Mouse (Mus musculus) ES-E14 (cell line): ENCODE measurements around the gene Dctn2. TPM values are rescaled to one million over a fixed set of nuclear protein-coding genes. Genes with fewer than 3 reads are reported as not detected.
A peak's percentile ranks its signal among the peaks of the same experiment; 100 is the strongest.
"Not testable (repeated sequence)": the region's sequence is repeated elsewhere in the genome, so short reads cannot be mapped to it uniquely, and the experiment has no call there.

Experiments
- DNase-seq: peaks from one replicate; pipeline ENCODE4 v3.0.0-alpha.2; 2013; ENCODE audit warnings: low read depth, low spot score
- H3K27ac ChIP-seq: 2 replicates; pipeline ENCODE4 v1.5.1; 2012; ENCODE audit warnings: low read depth, mild to moderate bottlenecking, low read length, moderate library complexity, mixed read lengths; ENCODE audit not compliant: poor library complexity, insufficient read depth, severe bottlenecking
- H3K36me3 ChIP-seq: 2 replicates; pipeline ENCODE4 v1.6.1; 2012; ENCODE audit warnings: mild to moderate bottlenecking, low read length, moderate library complexity, mixed read lengths; ENCODE audit not compliant: control insufficient read depth, poor library complexity, insufficient read depth, severe bottlenecking
- H3K4me1 ChIP-seq, 2 experiments: fragments of 150-350 bp in 1 of 2; sonication (generic) in 1 of 2; 2 replicates each; pipeline ENCODE4 v1.6.1; 2012; ENCODE audit warnings: low read length in 2 of 2, mild to moderate bottlenecking in 1 of 2, mixed read lengths in 1 of 2; ENCODE audit not compliant: control insufficient read depth in 2 of 2, insufficient read depth in 2 of 2, poor library complexity in 1 of 2
- H3K4me3 ChIP-seq, 2 experiments: fragments of 150-350 bp in 1 of 2; sonication (generic) in 1 of 2; 2 replicates each; pipeline ENCODE4 v1.5.1; 2012; ENCODE audit warnings: low read length in 2 of 2, low read depth in 1 of 2, mild to moderate bottlenecking in 1 of 2, mixed read lengths in 1 of 2; ENCODE audit not compliant: insufficient read depth in 1 of 2, poor library complexity in 1 of 2, severe bottlenecking in 1 of 2
- H3K9ac ChIP-seq: 2 replicates; pipeline ENCODE4 v1.6.1; 2012; ENCODE audit warnings: low read depth, mild to moderate bottlenecking, low read length, mixed read lengths; ENCODE audit not compliant: poor library complexity, insufficient read depth, severe bottlenecking
- H3K9me3 ChIP-seq: fragments of 150-350 bp; sonication (generic); 2 replicates; pipeline ENCODE4 v1.6.1; 2012; ENCODE audit warnings: low read depth, mild to moderate bottlenecking, low read length; ENCODE audit not compliant: control insufficient read depth, insufficient read depth
- CHD2 ChIP-seq: IDR thresholded peaks from 2 replicates; pipeline ENCODE4 v1.6.1; 2014; ENCODE audit warnings: mild to moderate bottlenecking, low read depth, low read length, inconsistent platforms
- HCFC1 ChIP-seq: IDR thresholded peaks from 2 replicates; pipeline ENCODE4 v1.6.1; 2012; ENCODE audit warnings: low read length, inconsistent platforms, borderline replicate concordance; ENCODE audit not compliant: insufficient read depth
- MAFK ChIP-seq: IDR thresholded peaks from 2 replicates; pipeline ENCODE4 v1.6.1; 2014; ENCODE audit warnings: mild to moderate bottlenecking, low read depth, low read length, inconsistent platforms; ENCODE audit not compliant: insufficient read depth
- ZC3H11A ChIP-seq: IDR thresholded peaks from 2 replicates; pipeline ENCODE4 v1.6.1; 2012; ENCODE audit warnings: low read depth, mild to moderate bottlenecking, inconsistent platforms, low read length, borderline replicate concordance
- ZNF384 ChIP-seq: IDR thresholded peaks from 2 replicates; pipeline ENCODE4 v1.6.1; 2012; ENCODE audit warnings: low read depth, low read length, inconsistent platforms
- in situ Hi-C, 2 experiments: fragments of 600-800 bp; cut with MboI; formaldehyde crosslinking; loops; one replicate each; pipeline ENCODE4 v1.15.1; 2025; ENCODE audit warnings: low sequenced_read_pairs in 2 of 2, inconsistent platforms in 1 of 2; ENCODE audit not compliant: unreplicated experiment in 2 of 2
- total RNA-seq: library from RNA; depleted of rRNA; stranded (reverse); fragments of 300-350 nt; gene quantifications from 2 replicates; pipeline ENCODE4 v1.2.3, GENCODE M21; 2012

The Dctn2 gene
- total RNA-seq, 1 experiment = 139 TPM

DNA sequence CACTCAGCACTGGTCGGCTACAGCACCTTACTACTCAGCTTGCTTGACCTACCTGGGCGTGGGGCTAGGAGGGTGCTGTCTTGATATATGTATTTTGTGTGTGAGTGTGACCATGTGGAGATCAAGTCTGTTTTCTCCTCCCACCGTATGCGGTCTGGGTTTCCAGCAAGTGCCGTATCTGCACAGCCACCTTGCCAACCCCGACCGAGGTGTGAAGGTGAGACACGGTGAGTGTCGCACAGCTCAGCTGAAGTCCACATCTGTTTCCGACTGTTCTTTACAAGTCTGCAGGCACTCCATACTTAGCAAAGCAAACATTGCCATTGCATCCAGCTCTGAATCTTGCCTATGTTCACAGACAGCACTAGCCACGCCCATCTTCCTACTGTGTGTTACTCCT, 37.0 kb downstream of the Dctn2 start:
- Histone ChIP-seq H3K9ac (no peak overlapping the region), H3K36me3 (peaks cover 66% of the 10 kb centered on the region), H3K4me1 (no peaks in the 10 kb centered on the region; a peak in 1 of 4 replicates), H3K27ac (no peak overlapping the region), H3K4me3 (no peak overlapping the region), H3K9me3 (no peaks in the 10 kb centered on the region)
- TF ChIP-seq ZC3H11A (no peak), MAFK (no peak), CHD2 (no peak), ZNF384 (no peak), HCFC1 (no peak)
- in situ Hi-C loops = no loop called here
- no peak for DNase-seq

DNA sequence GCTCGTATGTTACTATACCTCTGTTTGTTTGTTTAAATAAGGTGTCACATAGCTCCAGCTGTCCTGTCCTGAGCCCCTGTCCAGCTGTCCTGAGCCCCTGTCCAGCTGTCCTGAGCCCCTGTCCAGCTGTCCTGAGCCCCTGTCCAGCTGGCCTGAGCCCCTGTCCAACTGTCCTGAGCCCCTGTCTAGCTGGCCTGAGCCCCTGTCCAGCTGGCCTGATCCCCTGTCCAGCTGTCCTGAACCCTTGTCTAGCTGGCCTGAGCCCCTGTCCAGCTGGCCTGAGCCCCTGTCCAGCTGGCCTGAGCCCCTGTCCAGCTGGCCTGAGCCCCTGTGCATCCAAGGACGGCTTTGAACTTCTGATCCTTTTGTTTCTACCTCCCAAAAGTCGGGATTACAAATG, 43.0 kb downstream of the Dctn2 start:
- not testable (repeated sequence) for H3K9ac ChIP-seq, H3K4me1 ChIP-seq
- H3K36me3 ChIP-seq = peaks cover 47% of the 10 kb centered on the region

DNA sequence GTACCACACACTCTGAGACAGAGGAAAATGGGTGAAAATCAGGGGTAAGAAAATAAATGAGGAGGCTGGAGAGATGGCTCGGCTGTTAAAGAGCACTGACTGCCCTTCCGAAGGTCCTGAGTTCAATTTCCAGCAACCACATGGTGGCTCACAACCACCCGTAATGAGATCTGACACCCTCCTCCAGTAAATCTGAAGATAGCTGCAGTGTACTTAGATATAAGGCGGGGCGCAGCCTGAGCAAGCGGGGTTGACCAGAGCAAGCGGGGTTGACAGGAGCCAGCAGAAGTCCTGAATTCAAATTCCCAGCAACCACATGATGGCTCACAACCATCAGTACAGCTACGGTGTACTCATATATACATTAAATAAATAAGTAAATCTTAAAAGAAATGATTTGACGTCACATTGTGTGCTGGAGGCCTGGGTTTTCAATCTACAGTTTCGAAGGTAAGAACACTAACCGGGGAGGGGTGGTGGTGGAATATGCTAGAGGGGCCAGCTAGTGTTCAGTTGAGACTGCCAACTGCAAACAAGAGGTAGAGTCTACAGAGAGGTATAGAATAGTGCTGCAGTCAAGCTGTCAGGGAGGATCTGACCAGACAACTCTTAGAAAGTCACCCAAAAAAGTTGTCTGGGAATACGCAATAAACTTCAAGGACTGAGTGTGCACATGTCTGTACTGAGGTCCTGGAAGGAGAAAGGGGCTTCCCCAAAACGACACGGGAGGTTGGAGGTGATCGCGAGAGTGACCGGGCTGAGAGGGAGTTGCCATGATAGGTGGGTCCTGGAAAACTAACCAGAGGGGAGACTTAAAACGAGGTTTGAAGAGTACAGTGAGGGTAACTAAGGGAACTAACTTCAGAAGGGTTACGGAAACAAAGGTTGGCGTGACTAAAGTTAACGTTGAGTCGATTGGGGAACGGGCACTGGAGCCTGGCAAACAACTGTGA, 44.6 kb downstream of the Dctn2 start:
- in situ Hi-C loops = no loop called here
- H3K4me3 ChIP-seq = peak overlapping the region; percentile 87 to 91
- TF ChIP-seq ZC3H11A = no peak
- no peak for TF ChIP-seq HCFC1
- no peak for TF ChIP-seq CHD2
- no peak for TF ChIP-seq MAFK
- no peak for TF ChIP-seq ZNF384
- H3K27ac ChIP-seq = peak overlapping the region; percentile 68
- H3K9ac ChIP-seq = peak overlapping the region; percentile 96
- no peak for DNase-seq
- no peaks in the 10 kb centered on the region for H3K9me3 ChIP-seq
- peaks cover 2 to 4% of the 10 kb centered on the region in 2 experiments for H3K4me1 ChIP-seq
- peaks cover 31% of the 10 kb centered on the region for H3K36me3 ChIP-seq

More for the DNA sequence above, 43.0 kb downstream of the Dctn2 start:
- H3K9me3 ChIP-seq, DNase-seq, H3K4me3 ChIP-seq, H3K27ac ChIP-seq, in situ Hi-C loops: not testable (repeated sequence)

DNA sequence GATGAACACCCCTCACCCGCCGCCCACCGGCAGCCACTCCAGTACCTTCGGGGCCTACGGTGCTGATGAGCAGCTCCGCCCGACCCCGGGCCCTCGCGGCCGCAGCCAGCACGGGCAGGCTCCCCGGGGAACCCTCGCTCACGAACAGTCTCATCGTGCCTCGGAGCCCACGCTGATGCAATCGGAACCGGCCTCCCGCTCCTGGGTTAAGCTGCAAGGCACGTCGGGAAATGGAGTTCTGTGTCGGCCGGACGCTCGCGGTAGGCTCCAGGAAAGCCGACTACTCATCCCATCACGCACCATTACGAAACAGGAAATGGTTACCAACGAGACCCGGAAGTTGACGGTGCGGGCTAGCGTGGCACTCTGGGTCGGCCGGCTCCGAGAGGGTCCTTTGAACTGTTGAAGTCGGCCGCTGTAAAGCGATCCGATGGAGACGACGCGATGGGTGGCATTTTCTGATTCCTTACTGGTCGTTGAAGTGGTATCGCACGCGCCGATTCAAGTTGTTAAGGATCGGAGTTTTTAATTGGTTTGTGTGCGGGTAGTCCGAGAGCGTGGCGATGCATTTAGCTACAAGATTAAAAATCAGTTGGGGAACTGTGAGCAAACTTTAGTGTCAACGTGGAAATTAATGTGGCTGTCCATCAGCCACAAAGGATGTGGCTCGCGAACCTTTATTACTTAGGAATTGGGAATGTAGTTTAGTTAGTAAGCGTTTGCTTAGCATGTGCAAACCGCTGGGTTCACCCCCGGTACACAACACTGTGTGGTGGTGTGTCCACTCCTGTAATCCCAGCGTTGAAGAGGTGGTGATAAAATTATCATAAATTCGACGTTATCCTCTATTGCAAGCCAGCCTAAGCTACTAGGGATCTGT, 45.5 kb downstream of the Dctn2 start, which contains the start of gene Mars:
Gene Mars (minus strand): TSS at position 311 of the 880 bp plus-strand sequence.
- H3K4me1 ChIP-seq = peaks cover 2 to 4% of the 10 kb centered on the region in 2 experiments
- DNase-seq = peak; percentile 90
- no peak for TF ChIP-seq CHD2
- TF ChIP-seq HCFC1 = peak; percentile 94
- H3K9ac ChIP-seq = peak within 1 kb of the TSS; percentile 96
- peaks cover 24% of the 10 kb centered on the region for H3K36me3 ChIP-seq
- in situ Hi-C loops = no loop called here
- peak within 1 kb of the TSS; percentile 68 for H3K27ac ChIP-seq
- H3K4me3 ChIP-seq = peak within 1 kb of the TSS; percentile 87 to 91
- H3K9me3 ChIP-seq = no peaks in the 10 kb centered on the region
